Mouse (Mus musculus) liver, embryonic 13.5 days (tissue): ENCODE data around the gene Vax2. TPM values are rescaled to one million over a fixed set of nuclear protein-coding genes. Genes with fewer than 3 reads are reported as not detected.

ENCODE experiments used
- ATAC-seq: fragments of 200-750 bp; cut with Nextera tagmentation; 2 replicates; pipeline ENCODE4 v1.8.0; 2017; ENCODE audit warnings: low read depth, mild to moderate bottlenecking, moderate number of reproducible peaks, moderate library complexity
- DNase-seq: peaks from one replicate; pipeline ENCODE4 v3.0.0; 2022
- H3K27ac ChIP-seq: fragments of 300-500 bp; sonication (generic); 2 replicates; pipeline ENCODE4 v1.5.1; 2015; ENCODE audit warnings: moderate library complexity, mild to moderate bottlenecking, inconsistent platforms
- H3K27me3 ChIP-seq: fragments of 300-500 bp; sonication (generic); 2 replicates; pipeline ENCODE4 v1.6.1; 2015; ENCODE audit warnings: mild to moderate bottlenecking, inconsistent platforms
- H3K36me3 ChIP-seq: fragments of 300-500 bp; sonication (generic); 2 replicates; pipeline ENCODE4 v1.6.1; 2015; ENCODE audit warnings: mild to moderate bottlenecking, inconsistent platforms
- H3K4me1 ChIP-seq: fragments of 300-500 bp; sonication (generic); replicated peaks from 2 replicates; pipeline ENCODE4 v1.6.1; 2015; ENCODE audit warnings: inconsistent platforms
- H3K4me2 ChIP-seq: fragments of 300-500 bp; sonication (generic); 2 replicates; pipeline ENCODE4 v1.6.1; 2015; ENCODE audit warnings: inconsistent platforms, mild to moderate bottlenecking, moderate library complexity
- H3K4me3 ChIP-seq: fragments of 300-500 bp; sonication (generic); replicated peaks from 2 replicates; pipeline ENCODE4 v1.5.1; 2015; ENCODE audit warnings: mild to moderate bottlenecking, inconsistent platforms
- H3K9ac ChIP-seq: fragments of 300-500 bp; sonication (generic); 2 replicates; pipeline ENCODE4 v1.6.1; 2015; ENCODE audit warnings: mild to moderate bottlenecking, inconsistent platforms
- H3K9me3 ChIP-seq: fragments of 300-500 bp; sonication (generic); replicated peaks from 2 replicates; pipeline ENCODE4 v1.6.1; 2016; ENCODE audit warnings: inconsistent platforms
- WGBS: fragments of 180-500 bp; shearing (Covaris S2); methylation state at CpG from one replicate; pipeline ENCODE4 v1.1.7; 2015; ENCODE audit not compliant: insufficient replicate concordance; 5-methylcytosine and 5-hydroxymethylcytosine counted together
- polyA plus RNA-seq: library from polyadenylated mRNA; unstranded; fragments of >200 nt; fragmentation: Nextera tagmentation; extraction: Ambion mirVana; gene quantifications from 2 replicates; pipeline ENCODE4 v1.2.1, GENCODE M21; 2015

Vax2 gene
- polyA plus RNA-seq, 1 experiment from 2014 or later = not detected

DNA sequence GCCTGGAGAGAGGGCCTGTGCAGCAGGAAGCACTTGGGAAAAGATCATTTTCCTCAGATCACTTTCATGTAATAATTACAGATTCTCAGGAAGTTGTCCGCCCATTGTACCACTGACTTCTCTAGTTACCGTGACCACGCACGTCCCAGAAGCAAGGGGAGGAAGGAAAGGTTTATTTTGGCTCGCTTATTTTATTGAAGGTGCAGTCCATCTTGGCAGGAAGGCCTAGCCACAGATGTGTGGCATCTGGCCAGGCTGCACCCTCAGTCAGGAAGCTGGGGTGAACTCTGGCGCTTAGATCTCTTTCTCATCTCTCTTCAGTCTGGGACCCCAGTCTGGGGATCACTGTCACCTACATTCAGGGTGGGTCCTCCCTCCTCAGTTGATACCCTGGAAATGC lies 27.5 kb downstream of the Vax2 start:
- Histone ChIP-seq H3K9ac (no peak overlapping the region), H3K9me3 (no peaks in the 10 kb centered on the region), H3K4me1 (peaks cover under 1% of the 10 kb centered on the region), H3K36me3 (no peaks in the 10 kb centered on the region), H3K27me3 (0 out of 2 replicates have a peak, but pooled peaks cover 8% of the 10 kb centered on the region), H3K4me2 (no peak overlapping the region), H3K27ac (no peak overlapping the region), H3K4me3 (no peak overlapping the region)
- DNase-seq = no peak
- no peak for ATAC-seq
- 37% methylated on average over 6 of the region's 6 CpGs for WGBS

DNA sequence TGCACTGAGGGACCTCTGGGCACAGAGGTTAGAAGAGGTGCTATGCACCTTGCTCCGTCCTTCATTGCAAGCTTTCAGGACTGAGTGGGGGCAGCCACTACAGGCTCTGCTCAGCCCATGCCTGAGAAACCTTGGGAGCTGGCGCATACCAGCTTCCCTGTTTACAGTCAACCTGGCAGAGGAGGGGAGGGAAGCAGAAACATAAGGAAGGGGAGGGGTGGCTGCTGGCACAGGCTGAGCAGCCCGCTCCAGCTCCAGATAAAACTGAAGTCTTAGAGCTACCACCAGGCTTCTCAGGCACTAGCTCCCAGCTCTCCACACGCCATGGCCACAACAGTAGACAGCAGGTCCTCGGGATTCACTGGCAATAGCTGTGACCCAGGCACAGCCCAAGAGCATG lies 31.7 kb downstream of the Vax2 start, which contains the start of gene Atp6v1b1:
Gene Atp6v1b1 (plus strand): TSS at position 230 of the 400 bp plus-strand sequence.
- H3K4me2 ChIP-seq = no peak within 1 kb of the TSS
- H3K27me3 ChIP-seq = peaks cover 10% of the 10 kb centered on the region; the same call in 1 of the 2 replicates
- no peak within 1 kb of the TSS for H3K27ac ChIP-seq
- H3K4me1 ChIP-seq = peaks cover 11% of the 10 kb centered on the region
- H3K4me3 ChIP-seq = no peak within 1 kb of the TSS
- no peaks in the 10 kb centered on the region for H3K36me3 ChIP-seq
- WGBS = 30% methylated on average over 5 of the region's 5 CpGs
- no peak within 1 kb of the TSS for H3K9ac ChIP-seq
- DNase-seq (no peak), ATAC-seq (no peak)
- H3K9me3 ChIP-seq = no peaks in the 10 kb centered on the region

DNA sequence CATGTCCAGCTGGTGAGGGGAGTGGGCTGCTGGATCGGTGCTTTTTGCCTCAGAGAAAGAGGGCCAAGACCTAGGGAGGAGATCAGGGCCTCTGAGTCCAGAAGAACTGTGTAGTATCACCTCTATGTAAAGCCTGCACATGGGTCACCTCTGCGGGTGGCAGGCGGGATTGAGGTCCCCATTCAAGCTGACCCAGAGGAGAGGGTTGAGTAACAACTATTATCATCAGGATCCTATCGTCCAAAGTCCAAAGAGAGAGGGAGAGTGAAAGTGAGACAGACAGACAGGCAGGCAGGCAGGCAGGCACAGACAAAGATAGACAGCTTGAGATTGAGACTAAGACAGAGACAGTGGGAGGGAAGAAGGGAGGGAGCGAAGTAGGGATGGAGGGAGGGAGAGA lies 32.1 kb downstream of the Vax2 start:
- Histone ChIP-seq H3K36me3 (no peaks in the 10 kb centered on the region), H3K4me2 (no peak overlapping the region), H3K9me3 (no peaks in the 10 kb centered on the region), H3K9ac (no peak overlapping the region), H3K4me1 (peaks cover 11% of the 10 kb centered on the region), H3K27me3 (peaks cover 10% of the 10 kb centered on the region; the same call in 1 of the 2 replicates), H3K4me3 (no peak overlapping the region), H3K27ac (no peak overlapping the region)
- DNase-seq = no peak
- ATAC-seq = peak; percentile 52
- WGBS = 62% methylated on average over 5 of the region's 5 CpGs

- H3K9ac ChIP-seq = no peak overlapping the region
- DNase-seq (no peak), ATAC-seq (0 out of 2 replicates have a peak, but pooled peaks have one; percentile 22)
- peaks cover 11% of the 10 kb centered on the region for H3K4me1 ChIP-seq
- H3K27me3 ChIP-seq = peaks cover 10% of the 10 kb centered on the region; the same call in 1 of the 2 replicates
- WGBS = 53% methylated on average over 5 of the region's 5 CpGs
- H3K9me3 ChIP-seq = no peaks in the 10 kb centered on the region
- H3K27ac ChIP-seq = no peak overlapping the region
- no peak overlapping the region for H3K4me2 ChIP-seq
- no peak overlapping the region for H3K4me3 ChIP-seq
- no peaks in the 10 kb centered on the region for H3K36me3 ChIP-seq
Measured at GRCm38 (mm10) chr6:83744126-83744525, 33.1 kb downstream of the Vax2 start.

- no peak for ATAC-seq
- no peaks in the 10 kb centered on the region for H3K9me3 ChIP-seq
- no peak overlapping the region for H3K4me2 ChIP-seq
Measured at GRCm38 (mm10) chr6:83744557-83744956, 33.5 kb downstream of the Vax2 start.

DNA sequence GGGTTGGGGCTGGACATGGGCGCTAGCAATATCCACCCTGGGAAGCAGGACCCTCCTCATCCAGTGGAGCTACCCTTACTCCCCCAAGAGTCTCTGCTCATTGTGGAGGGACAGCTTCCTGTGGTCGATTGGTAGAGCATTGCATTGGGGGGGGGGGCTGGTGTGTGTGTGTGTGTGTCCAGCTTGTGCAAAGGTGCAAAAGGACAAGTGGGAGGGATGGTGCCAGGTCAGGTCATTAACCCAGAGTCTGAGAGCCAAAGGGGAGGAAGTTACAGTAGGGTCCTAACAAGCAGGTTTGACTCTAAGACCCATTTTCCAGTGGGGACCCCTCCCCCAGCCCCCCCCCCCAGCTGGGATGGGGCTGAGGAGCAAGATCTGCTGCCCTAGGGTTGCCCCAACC lies 34.4 kb downstream of the Vax2 start:
- DNase-seq (no peak), ATAC-seq (no peak)
- Histone ChIP-seq H3K36me3 (no peaks in the 10 kb centered on the region), H3K4me3 (no peak overlapping the region), H3K27ac (no peak overlapping the region), H3K4me2 (no peak overlapping the region), H3K9me3 (no peaks in the 10 kb centered on the region), H3K9ac (no peak overlapping the region), H3K27me3 (peaks cover 11% of the 10 kb centered on the region; the same call in 1 of the 2 replicates), H3K4me1 (peaks cover 11% of the 10 kb centered on the region)
- 41% methylated on average over 2 of the region's 2 CpGs for WGBS

More at GRCm38 (mm10) chr6:83744557-83744956, 33.5 kb downstream of the Vax2 start:
- DNase-seq = no peak
- Histone ChIP-seq H3K4me3 (no peak overlapping the region), H3K27ac (no peak overlapping the region), H3K9ac (no peak overlapping the region), H3K4me1 (peaks cover 11% of the 10 kb centered on the region), H3K27me3 (peaks cover 10% of the 10 kb centered on the region; the same call in 1 of the 2 replicates), H3K36me3 (no peaks in the 10 kb centered on the region)
- WGBS = 44% methylated on average over 5 of the region's 5 CpGs

DNA sequence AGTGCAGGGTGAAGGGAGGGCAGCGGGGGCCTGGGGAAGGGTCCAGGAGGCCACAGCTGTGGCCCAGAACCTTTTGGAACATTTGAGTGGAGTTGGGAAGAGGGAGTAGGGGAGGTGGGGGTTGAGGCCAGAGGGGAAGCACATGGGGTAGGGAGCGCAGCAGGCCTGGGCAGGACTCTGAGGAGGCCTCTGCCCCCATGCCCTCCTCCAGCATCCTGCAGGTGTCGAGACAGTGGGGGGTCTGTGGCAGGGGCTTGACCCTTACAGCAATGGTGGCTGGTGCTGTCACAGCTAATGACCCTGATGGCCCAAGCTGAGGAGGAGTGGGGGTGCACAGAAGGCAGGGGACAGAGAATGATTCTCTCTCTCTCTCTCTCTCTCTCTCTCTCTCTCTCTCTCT lies 38.2 kb downstream of the Vax2 start:
- H3K4me1 ChIP-seq = 0 out of 2 replicates have a peak, but pooled peaks cover 4% of the 10 kb centered on the region
- no peak for DNase-seq
- no peak overlapping the region for H3K4me2 ChIP-seq
- no peak overlapping the region for H3K4me3 ChIP-seq
- no peak overlapping the region for H3K9ac ChIP-seq
- H3K27ac ChIP-seq = no peak overlapping the region
- ATAC-seq = no peak
- no peaks in the 10 kb centered on the region for H3K9me3 ChIP-seq
- 52% methylated on average over 3 of the region's 3 CpGs for WGBS
- H3K36me3 ChIP-seq = no peaks in the 10 kb centered on the region
- H3K27me3 ChIP-seq = peaks cover 45% of the 10 kb centered on the region

DNA sequence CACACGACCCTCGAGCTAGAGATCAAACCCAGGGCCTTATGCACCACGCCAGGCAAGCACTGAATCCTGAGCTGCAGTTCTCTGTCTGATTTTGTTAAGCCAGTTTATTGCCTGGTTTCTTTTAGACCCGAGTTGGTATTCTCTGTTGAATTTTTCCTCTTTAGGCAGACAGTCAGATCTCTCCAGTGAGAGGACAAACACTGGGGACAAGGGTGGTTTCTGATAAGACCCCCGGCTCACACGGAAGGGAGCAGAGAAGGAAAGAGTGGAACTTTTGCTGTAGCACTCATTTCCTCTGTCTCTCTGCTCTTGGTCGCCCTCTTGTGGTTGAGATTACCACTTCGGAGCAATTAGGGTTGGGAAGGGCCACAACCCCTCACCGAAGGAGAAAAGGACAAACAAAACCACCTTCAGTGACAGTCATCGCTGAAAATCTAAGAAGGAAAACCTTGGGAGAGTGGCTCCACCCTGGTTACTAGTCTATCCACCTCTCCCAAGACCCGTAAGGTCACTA lies 39.2 kb downstream of the Vax2 start:
- no peaks in the 10 kb centered on the region for H3K36me3 ChIP-seq
- no peak overlapping the region for H3K9ac ChIP-seq
- H3K4me3 ChIP-seq = no peak overlapping the region
- H3K27me3 ChIP-seq = peaks cover 47% of the 10 kb centered on the region
- DNase-seq (peak; percentile 21), ATAC-seq (no peak)
- WGBS = 6% methylated on average over 11 of the region's 11 CpGs
- no peak overlapping the region for H3K27ac ChIP-seq
- H3K4me1 ChIP-seq = 0 out of 2 replicates have a peak, but pooled peaks cover 3% of the 10 kb centered on the region
- H3K4me2 ChIP-seq = no peak overlapping the region
- H3K9me3 ChIP-seq = no peaks in the 10 kb centered on the region

DNA sequence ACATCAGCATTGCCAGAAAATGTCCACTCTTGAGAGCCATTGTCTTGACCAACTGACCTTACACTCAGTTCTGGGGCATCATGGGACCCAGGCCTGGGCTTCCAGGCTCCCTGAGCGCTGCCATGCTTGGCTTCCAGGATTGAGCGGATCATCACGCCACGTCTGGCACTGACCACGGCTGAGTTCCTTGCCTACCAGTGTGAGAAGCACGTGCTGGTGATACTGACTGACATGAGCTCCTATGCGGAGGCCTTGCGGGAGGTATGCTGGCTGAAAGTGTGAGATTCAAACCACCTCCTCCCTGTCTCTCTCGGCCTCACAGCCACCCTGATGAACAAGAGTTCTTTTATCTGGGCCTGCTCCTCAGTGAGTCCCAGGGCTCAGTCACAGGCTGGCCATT lies 45.0 kb downstream of the Vax2 start:
- H3K27me3 ChIP-seq = peaks cover 82% of the 10 kb centered on the region
- DNase-seq = no peak

GRCm38 (mm10) chr6:83762344-83762743 lies 51.3 kb downstream of the Vax2 start, which contains the start of gene Ankrd53:
Gene Ankrd53 (plus strand): TSS chr6:83762644.
- peaks cover 65% of the 10 kb centered on the region for H3K27me3 ChIP-seq
- no peak within 1 kb of the TSS for H3K27ac ChIP-seq
- no peaks in the 10 kb centered on the region for H3K9me3 ChIP-seq
- ATAC-seq (no peak), DNase-seq (no peak)
- peak within 1 kb of the TSS; percentile 55 for H3K4me2 ChIP-seq
- H3K4me3 ChIP-seq = peak within 1 kb of the TSS; percentile 27
- H3K36me3 ChIP-seq = no peaks in the 10 kb centered on the region
- 37% methylated on average over 6 of the region's 6 CpGs for WGBS
- 0 out of 2 replicates have a peak within 1 kb of the TSS, but pooled peaks have one; percentile 9 for H3K9ac ChIP-seq
- peaks cover 11% of the 10 kb centered on the region; the same call in 1 of the 2 replicates for H3K4me1 ChIP-seq

More for the DNA sequence above, 45.0 kb downstream of the Vax2 start:
- Histone ChIP-seq H3K4me3 (no peak overlapping the region), H3K36me3 (no peaks in the 10 kb centered on the region), H3K9me3 (no peaks in the 10 kb centered on the region), H3K9ac (no peak overlapping the region), H3K4me1 (no peaks in the 10 kb centered on the region), H3K4me2 (no peak overlapping the region), H3K27ac (no peak overlapping the region)
- ATAC-seq = no peak
- WGBS = 69% methylated on average over 9 of the region's 9 CpGs

DNA sequence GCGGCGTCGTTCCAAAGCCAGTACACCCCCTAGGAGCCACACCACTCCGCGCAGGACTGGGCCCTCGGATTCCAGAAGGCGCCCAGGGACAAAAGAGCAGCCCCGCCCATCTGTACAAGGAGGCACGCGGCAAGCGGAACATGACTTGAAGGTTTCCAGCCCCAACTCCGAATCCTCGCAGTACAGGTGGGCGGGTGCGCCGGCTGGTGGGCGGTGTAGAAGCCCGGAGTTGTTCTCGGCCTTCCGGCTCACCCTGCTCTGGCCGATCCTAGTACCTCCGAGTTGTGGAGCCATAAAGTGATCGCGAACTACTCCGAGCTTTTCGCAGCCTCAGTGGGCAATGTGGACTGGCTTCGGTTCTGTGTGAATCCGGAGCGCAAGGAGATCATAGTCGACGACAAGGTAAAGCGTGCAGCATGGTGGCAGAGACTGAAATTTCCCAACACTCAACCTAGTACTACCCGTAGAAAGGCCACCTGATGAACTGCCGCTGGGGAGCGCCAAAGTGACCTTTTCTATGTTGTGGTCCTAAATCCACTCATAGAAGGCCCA lies 51.9 kb downstream of the Vax2 start:
- Histone ChIP-seq H3K4me1 (peaks cover 11% of the 10 kb centered on the region; the same call in 1 of the 2 replicates), H3K9me3 (no peaks in the 10 kb centered on the region), H3K27ac (no peak overlapping the region), H3K9ac (0 out of 2 replicates have a peak overlapping the region, but pooled peaks have one; percentile 9), H3K4me3 (peak overlapping the region; percentile 27), H3K36me3 (no peaks in the 10 kb centered on the region), H3K4me2 (peak overlapping the region; percentile 55), H3K27me3 (peaks cover 59% of the 10 kb centered on the region)
- ATAC-seq (peak; percentile 31; the same call in 1 of the 2 replicates), DNase-seq (no peak)
- 4% methylated on average over 35 of the region's 35 CpGs for WGBS
